Comparison of ENCODE assay signal across 14 mouse cellular contexts in the genomic region with DNA sequence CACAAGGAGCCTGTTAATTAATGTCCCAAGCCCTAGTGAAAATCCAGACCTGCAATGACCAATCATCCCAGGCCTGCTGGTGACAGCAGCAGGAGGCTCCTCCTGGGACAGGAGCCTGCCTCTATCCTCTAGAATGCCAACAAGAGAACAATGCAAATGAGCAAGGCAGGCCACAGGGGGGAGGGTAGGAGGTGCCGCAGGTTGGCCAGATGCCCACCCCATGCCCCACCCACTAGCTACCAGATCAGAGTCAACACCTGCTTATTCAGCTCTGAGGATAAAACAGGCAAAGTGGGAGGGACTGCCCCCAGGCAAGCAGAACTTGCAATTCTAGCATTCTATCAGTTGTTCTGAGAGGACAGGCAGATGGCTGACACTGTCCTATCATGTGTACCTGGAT. TPM values are rescaled to one million over a fixed set of nuclear protein-coding genes. Genes with fewer than 3 reads are reported as not detected.
DNase-seq lines count a peak whose midpoint lies in the region; ATAC-seq lines count a peak whose summit lies in the region.
"Had no signal": no experiment of that assay in that cellular context is flagged by ENCODE, and none has a peak within 500 bp of the region (broad histone marks: within the 10 kb centered on the region; RNA-seq: fewer than 3 reads in every experiment).

No protein-coding gene starts in this region.

- H3K4me2 ChIP-seq in forebrain, embryonic 14.5 days (ENCODE audit: low read length), result no peak overlapping the region
- no peak overlapping the region for H3K4me2 ChIP-seq in forebrain, embryonic 15.5 days (replicated peaks)
- H3K4me2 ChIP-seq in kidney, embryonic 16.5 days (replicated peaks; ENCODE audit: low read depth, low read length), result no peak overlapping the region
- H3K4me2 ChIP-seq: heart, embryonic 15.5 days; limb, embryonic 12.5 days had no signal

- H3K36me3 ChIP-seq in forebrain, embryonic 14.5 days (ENCODE audit: control insufficient read depth, insufficient read depth, low read length), result peaks cover 77% of the 10 kb centered on the region
- peaks cover 47% of the 10 kb centered on the region for H3K36me3 ChIP-seq in forebrain, embryonic 15.5 days
- peaks cover 65% of the 10 kb centered on the region for H3K36me3 ChIP-seq in kidney, embryonic 16.5 days (ENCODE audit: insufficient read depth, low read length)

- H3K9ac ChIP-seq in forebrain, embryonic 14.5 days (ENCODE audit: low read length), result no peak overlapping the region
- no peak overlapping the region for H3K9ac ChIP-seq in forebrain, embryonic 15.5 days (replicated peaks)
- H3K9ac ChIP-seq in kidney, embryonic 16.5 days (replicated peaks; ENCODE audit: low read length), result no peak overlapping the region
- H3K9ac ChIP-seq: heart, embryonic 15.5 days; limb, embryonic 12.5 days had no signal

- 33% methylated on average over 1 of the region's 1 CpGs for WGBS in forebrain, embryonic 14.5 days
- WGBS in forebrain, embryonic 15.5 days, result 36% methylated on average over 1 of the region's 1 CpGs
- WGBS in kidney, embryonic 16.5 days, result 67% methylated on average over 1 of the region's 1 CpGs

- no peaks in the 10 kb centered on the region for H3K27me3 ChIP-seq in forebrain, embryonic 14.5 days (replicated peaks; ENCODE audit: control insufficient read depth, insufficient read depth, low read length)
- no peaks in the 10 kb centered on the region for H3K27me3 ChIP-seq in forebrain, embryonic 15.5 days
- H3K27me3 ChIP-seq in kidney, embryonic 16.5 days (ENCODE audit: insufficient read depth, low read length), result no peaks in the 10 kb centered on the region
- H3K27me3 ChIP-seq: heart, embryonic 15.5 days; limb, embryonic 12.5 days had no signal

- H3K9me3 ChIP-seq in forebrain, embryonic 14.5 days (replicated peaks; ENCODE audit: control insufficient read depth, low read length), result no peaks in the 10 kb centered on the region
- H3K9me3 ChIP-seq in forebrain, embryonic 15.5 days, result no peaks in the 10 kb centered on the region
- H3K9me3 ChIP-seq in kidney, embryonic 16.5 days (ENCODE audit: low read length), result no peaks in the 10 kb centered on the region
- H3K9me3 ChIP-seq: forebrain, embryonic 10.5 days; heart, embryonic 15.5 days; limb, embryonic 12.5 days had no signal

- peak; percentile 14 for DNase-seq in forebrain, embryonic 14.5 days (ENCODE audit: low spot score)
- peak; percentile 34 for DNase-seq in retina, postnatal 1 day
- no peak for DNase-seq in retina, embryonic 14.5 days (ENCODE audit: low spot score)
- DNase-seq in yolk sac, embryonic 10.5 days (ENCODE audit: low spot score), result peak; percentile 16
- DNase-seq in gastrocnemius, postnatal 10 days, result no peak
- no peak for DNase-seq in ovary, postnatal 36 days (ENCODE audit: low spot score)
- DNase-seq: gastrocnemius, postnatal 14 days; lung, postnatal 10 days; thymus, adult 2 months had no signal

- no peak for ATAC-seq in forebrain, embryonic 14.5 days
- no peak for ATAC-seq in forebrain, embryonic 15.5 days (replicated peaks)
- ATAC-seq in kidney, embryonic 16.5 days (ENCODE audit: low FRiP score, low TSS enrichment), result peak; percentile 24; the same call in 1 of the 2 replicates

- no peaks in the 10 kb centered on the region for H3K4me1 ChIP-seq in forebrain, embryonic 14.5 days (ENCODE audit: control insufficient read depth, insufficient read depth, low read length)
- H3K4me1 ChIP-seq in forebrain, embryonic 15.5 days, result peaks cover 22% of the 10 kb centered on the region
- peaks cover 14% of the 10 kb centered on the region for H3K4me1 ChIP-seq in kidney, embryonic 16.5 days (ENCODE audit: insufficient read depth, low read length)
- H3K4me1 ChIP-seq: forebrain, embryonic 10.5 days; limb, embryonic 12.5 days had no signal

- H3K27ac ChIP-seq in forebrain, embryonic 14.5 days (ENCODE audit: low read depth, low read length), result no peak overlapping the region
- H3K27ac ChIP-seq in forebrain, embryonic 15.5 days (replicated peaks), result no peak overlapping the region
- no peak overlapping the region for H3K27ac ChIP-seq in kidney, embryonic 16.5 days (ENCODE audit: low read length)
- H3K27ac ChIP-seq: forebrain, embryonic 10.5 days; heart, embryonic 15.5 days; limb, embryonic 12.5 days had no signal

- no peak overlapping the region for H3K4me3 ChIP-seq in forebrain, embryonic 14.5 days (ENCODE audit: low read depth, low read length)
- no peak overlapping the region for H3K4me3 ChIP-seq in forebrain, embryonic 15.5 days
- H3K4me3 ChIP-seq in kidney, embryonic 16.5 days (ENCODE audit: low read length), result no peak overlapping the region
- H3K4me3 ChIP-seq: forebrain, embryonic 10.5 days; heart, embryonic 15.5 days; limb, embryonic 12.5 days had no signal

RNA-seq across cellular contexts. Expression of gene Ptpn11, which starts 42.0 kb away (rescaled TPM):
- polyA plus RNA-seq in forebrain, embryonic 14.5 days (2014; fragmentation: Nextera tagmentation; extraction: Ambion mirVana), result 32.1 and 33.8 TPM in 2 replicates
- 25.9 and 26.1 TPM in 2 replicates for polyA plus RNA-seq in forebrain, embryonic 15.5 days (2015; fragmentation: Nextera tagmentation; extraction: Ambion mirVana)
- 17.0 and 19.1 TPM in 2 replicates for polyA plus RNA-seq in kidney, embryonic 16.5 days (2015; fragmentation: Nextera tagmentation; extraction: Ambion mirVana)
- 10 to 100 TPM; 68.7 to 72.8 TPM for total RNA-seq in gastrocnemius, postnatal 10 days (2021)

RNA-seq across cellular contexts. Expression of gene Rpl6, which starts 55.0 kb away (rescaled TPM):
- polyA plus RNA-seq in forebrain, embryonic 14.5 days (2014; fragmentation: Nextera tagmentation; extraction: Ambion mirVana), result 455 and 505 TPM in 2 replicates
- polyA plus RNA-seq in forebrain, embryonic 15.5 days (2015; fragmentation: Nextera tagmentation; extraction: Ambion mirVana), result 398 and 410 TPM in 2 replicates
- polyA plus RNA-seq in kidney, embryonic 16.5 days (2015; fragmentation: Nextera tagmentation; extraction: Ambion mirVana), result 575 and 586 TPM in 2 replicates
- 100 to 1,000 TPM; 744 to 776 TPM for total RNA-seq in gastrocnemius, postnatal 10 days (2021)

Comparison
In these comparisons a context has a peak if more than half of its experiments do, and no peak if none do; other contexts are left out.
1. DNase-seq: peak in forebrain, embryonic 14.5 days (single experiment), retina, postnatal 1 day (single experiment) and yolk sac, embryonic 10.5 days (single experiment); none in retina, embryonic 14.5 days (single experiment), gastrocnemius, postnatal 10 days (single experiment) and ovary, postnatal 36 days (single experiment).